15 mouse cellular contexts compared by ENCODE assay signal in the genomic region with DNA sequence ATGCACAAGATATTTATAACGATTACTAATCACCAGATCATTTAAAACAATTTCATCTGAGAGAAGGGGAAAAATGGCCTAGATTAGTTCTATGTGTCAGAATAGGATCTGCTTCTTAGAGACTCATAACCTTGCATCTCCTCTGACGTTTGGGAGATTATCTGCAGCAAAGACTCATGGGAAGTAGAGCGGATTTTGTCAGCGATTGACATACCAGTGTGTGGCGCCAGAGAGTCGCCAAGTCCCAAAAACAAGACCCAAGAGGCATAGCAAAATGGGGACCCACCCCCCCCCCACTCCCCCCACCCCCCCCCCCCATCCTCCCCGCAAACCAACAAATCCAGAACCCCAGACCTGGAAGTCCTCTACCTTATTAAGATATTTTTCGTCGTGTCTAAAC. TPM values are rescaled to one million over a fixed set of nuclear protein-coding genes. Genes with fewer than 3 reads are reported as not detected.
DNase-seq lines count a peak whose midpoint lies in the region; ATAC-seq and TF ChIP-seq lines count a peak whose summit lies in the region.
"Had no signal": no experiment of that assay in that cellular context is flagged by ENCODE, and none has a peak within 500 bp of the region (broad histone marks: within the 10 kb centered on the region; RNA-seq: fewer than 3 reads in every experiment).

No protein-coding gene starts in this region.

- no peak overlapping the region for H3K4me2 ChIP-seq in midbrain, postnatal 0 days (ENCODE audit: low read depth, low read length, poor library complexity, severe bottlenecking)
- H3K4me2 ChIP-seq: heart, embryonic 12.5 days had no signal

- TF ChIP-seq EP300 in ES-Bruce4 (IDR thresholded peaks at IDR 0.05; ENCODE audit: insufficient read depth, low read depth, low read length): no peak

- no peak overlapping the region for H3K27ac ChIP-seq in ES-Bruce4 (ENCODE audit: insufficient read depth, low read length)
- H3K27ac ChIP-seq in forebrain, embryonic 10.5 days: no peak overlapping the region
- no peak overlapping the region for H3K27ac ChIP-seq in midbrain, postnatal 0 days (ENCODE audit: low read depth, low read length)
- H3K27ac ChIP-seq: left cerebral cortex, adult 2 months had no signal

- no peak for DNase-seq in lung, adult 2 months
- no peak for DNase-seq in lung, adult 18-20 months
- peak; percentile 44 for DNase-seq in thymus, postnatal 14 days
- no peak for DNase-seq in ovary, postnatal 36 days (ENCODE audit: low spot score)
- DNase-seq in forebrain, embryonic 10.5 days (ENCODE audit: extremely low spot score, low spot score): no peak
- no peak for DNase-seq in midbrain, postnatal 0 days (ENCODE audit: low spot score)
- DNase-seq: adrenal gland, adult 8-10 months; embryo, embryonic 11 days; kidney, postnatal 10 days had no signal

- H3K9me3 ChIP-seq in ES-Bruce4 (replicated peaks; ENCODE audit: control insufficient read depth, insufficient read depth, low read length, poor library complexity, severe bottlenecking): no peaks in the 10 kb centered on the region
- no peaks in the 10 kb centered on the region for H3K9me3 ChIP-seq in forebrain, embryonic 10.5 days
- no peaks in the 10 kb centered on the region for H3K9me3 ChIP-seq in midbrain, postnatal 0 days (ENCODE audit: low read length)
- H3K9me3 ChIP-seq: heart, embryonic 12.5 days; megakaryocyte, embryonic 14.5 days had no signal

- H3K27me3 ChIP-seq in ES-Bruce4 (ENCODE audit: control insufficient read depth, insufficient read depth, low read length, poor library complexity, severe bottlenecking): no peaks in the 10 kb centered on the region
- no peaks in the 10 kb centered on the region for H3K27me3 ChIP-seq in forebrain, embryonic 10.5 days (ENCODE audit: poor library complexity, severe bottlenecking)
- no peaks in the 10 kb centered on the region for H3K27me3 ChIP-seq in midbrain, postnatal 0 days (ENCODE audit: insufficient read depth, low read length)
- H3K27me3 ChIP-seq: heart, embryonic 12.5 days; megakaryocyte, embryonic 14.5 days had no signal

- H3K4me1 ChIP-seq in lung, adult 2 months (ENCODE audit: control insufficient read depth, insufficient read depth, low read length): no peaks in the 10 kb centered on the region
- no peaks in the 10 kb centered on the region for H3K4me1 ChIP-seq in ES-Bruce4 (ENCODE audit: control insufficient read depth, insufficient read depth, low read length)
- H3K4me1 ChIP-seq in forebrain, embryonic 10.5 days: no peaks in the 10 kb centered on the region
- H3K4me1 ChIP-seq in midbrain, postnatal 0 days (ENCODE audit: insufficient read depth, low read length): no peaks in the 10 kb centered on the region
- H3K4me1 ChIP-seq: heart, embryonic 12.5 days; megakaryocyte, embryonic 14.5 days had no signal

- 65% methylated on average over 9 of the region's 9 CpGs for WGBS in lung, adult 2 months
- 67% methylated on average over 9 of the region's 9 CpGs for WGBS in forebrain, embryonic 10.5 days
- WGBS in midbrain, postnatal 0 days: 69% methylated on average over 9 of the region's 9 CpGs

- peak; percentile 28 for ATAC-seq in inflammation-experienced regulatory T-cells, adult 6 months
- ATAC-seq in midbrain, postnatal 0 days (ENCODE audit: low FRiP score): no peak

- no peaks in the 10 kb centered on the region for H3K36me3 ChIP-seq in ES-Bruce4 (ENCODE audit: control insufficient read depth, insufficient read depth, low read length, poor library complexity, severe bottlenecking)
- no peaks in the 10 kb centered on the region for H3K36me3 ChIP-seq in forebrain, embryonic 10.5 days (replicated peaks)
- no peaks in the 10 kb centered on the region for H3K36me3 ChIP-seq in midbrain, postnatal 0 days (ENCODE audit: insufficient read depth, low read length)
- H3K36me3 ChIP-seq: heart, embryonic 12.5 days had no signal

- TF ChIP-seq CTCF in lung, adult 2 months (IDR thresholded peaks at IDR 0.05; ENCODE audit: insufficient read depth, low read length): peak; percentile 44
- peak; percentile 25 for TF ChIP-seq CTCF in ES-Bruce4 (IDR thresholded peaks at IDR 0.05; ENCODE audit: low read depth, low read length)
- no peak for TF ChIP-seq CTCF in midbrain, postnatal 0 days (IDR thresholded peaks at IDR 0.05)

- H3K4me3 ChIP-seq in lung, adult 2 months (replicated peaks; ENCODE audit: extremely low read depth, low read depth, low read length): no peak overlapping the region
- no peak overlapping the region for H3K4me3 ChIP-seq in ES-Bruce4 (ENCODE audit: low read depth, low read length)
- H3K4me3 ChIP-seq in forebrain, embryonic 10.5 days: no peak overlapping the region
- no peak overlapping the region for H3K4me3 ChIP-seq in midbrain, postnatal 0 days (ENCODE audit: low read depth, low read length)
- H3K4me3 ChIP-seq: erythroblast, embryonic 14.5 days; heart, embryonic 12.5 days; left cerebral cortex, adult 2 months; megakaryocyte, embryonic 14.5 days had no signal

- H3K9ac ChIP-seq in ES-Bruce4 (ENCODE audit: low read depth, poor library complexity, severe bottlenecking): no peak overlapping the region
- H3K9ac ChIP-seq in midbrain, postnatal 0 days (replicated peaks; ENCODE audit: low read length, poor library complexity, severe bottlenecking): no peak overlapping the region
- H3K9ac ChIP-seq: heart, embryonic 12.5 days had no signal

- TF ChIP-seq POLR2A in lung, adult 2 months (IDR thresholded peaks at IDR 0.05; ENCODE audit: borderline replicate concordance, extremely low read depth, low read depth, low read length): no peak
- TF ChIP-seq POLR2A in ES-Bruce4 (IDR thresholded peaks at IDR 0.05; ENCODE audit: insufficient read depth, low read length): no peak

RNA-seq across cellular contexts. Expression of a gene that starts 13.7 kb away (rescaled TPM):
- 67.5 and 76.5 TPM in 2 replicates for polyA plus RNA-seq in lung, adult 2 months (2012; rRNA removed)
- polyA plus RNA-seq in ES-Bruce4 (2011; ENCODE audit: insufficient read depth, insufficient read length, low read depth, missing spikeins): 12.0 and 15.3 TPM in 2 replicates
- 10 to 100 TPM; 13.9 to 33.7 (median 25.6) TPM for polyA plus RNA-seq in inflammation-experienced regulatory T-cells, adult 6 months (2017; shearing (Covaris generic))
- 21.8 and 22.1 TPM in 2 replicates for polyA plus RNA-seq in forebrain, embryonic 10.5 days (2016; fragmentation: Nextera tagmentation; extraction: Ambion mirVana)
- total RNA-seq in midbrain, postnatal 0 days (2014; rRNA removed): 101 and 150 TPM in 2 replicates
- 103 TPM in 2 replicates for polyA plus RNA-seq in midbrain, postnatal 0 days (2015; fragmentation: Nextera tagmentation; extraction: Ambion mirVana)
